Mouse (Mus musculus) granulocyte monocyte progenitor cell, adult 5-6 weeks (primary cell): ENCODE measurements at regions not wholly inside any gene's neighbourhood (a gene's known extent, or its start where the extent isn't known, plus 50 kb on each side); places are given as distances from the start of the nearest gene placed in this dataset.
"Not testable (repeated sequence)": the region's sequence is repeated elsewhere in the genome, so short reads cannot be mapped to it uniquely, and the experiment has no call there.

Experiments used
- ATAC-seq: replicated peaks from 2 replicates; pipeline ENCODE4 v1.8.0; 2016; ENCODE audit warnings: mild to moderate bottlenecking, moderate TSS enrichment, inconsistent platforms; ENCODE audit not compliant: poor library complexity, severe bottlenecking

DNA sequence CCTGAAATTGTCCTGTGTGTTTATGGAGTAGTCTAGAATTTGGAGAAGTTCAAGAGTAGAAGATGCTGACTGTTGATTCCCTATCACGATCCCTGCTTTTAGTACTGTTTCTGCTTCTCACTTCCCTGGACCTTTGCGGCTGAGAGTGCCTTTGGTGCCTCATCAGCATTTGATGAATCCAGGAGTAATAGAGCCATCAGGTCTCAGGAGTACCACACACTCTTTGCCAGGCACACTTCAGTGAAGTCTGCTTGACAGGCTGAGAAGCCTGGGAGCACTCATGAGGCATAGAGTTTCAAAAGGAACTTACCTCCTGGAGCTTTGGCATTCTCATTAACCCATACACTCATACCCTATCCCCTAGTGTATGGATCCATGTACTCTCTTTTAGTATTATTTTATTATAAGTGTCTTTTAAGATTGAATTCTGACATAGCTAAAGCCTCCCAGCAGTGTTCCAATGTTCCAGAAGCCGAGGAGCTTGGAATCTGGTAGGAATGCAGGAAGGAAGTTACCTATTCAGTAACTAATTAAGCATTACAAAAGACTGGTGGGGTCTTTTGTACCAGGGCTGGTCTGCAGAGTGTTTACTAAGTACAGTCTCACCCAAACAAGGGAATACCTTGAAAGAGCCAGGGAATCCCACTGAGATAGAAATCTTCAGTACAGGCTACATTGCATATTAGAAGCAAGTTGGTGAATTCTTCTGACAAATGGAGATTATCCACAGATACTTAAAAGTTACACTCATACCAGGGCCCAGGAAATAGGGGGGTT lies 139.7 kb downstream of the Tex13c3 start:
- ATAC-seq: not testable (repeated sequence)

- no peak for ATAC-seq
Observed at GRCm38 (mm10) chrX:19313286-19313685, 167.8 kb downstream of the Tex13c3 start.

GRCm38 (mm10) chrX:19311809-19312559 lies 169.1 kb downstream of the Tex13c3 start:
- no peak for ATAC-seq

GRCm38 (mm10) chrX:19311377-19311776 lies 169.7 kb downstream of the Tex13c3 start:
- no peak for ATAC-seq

DNA sequence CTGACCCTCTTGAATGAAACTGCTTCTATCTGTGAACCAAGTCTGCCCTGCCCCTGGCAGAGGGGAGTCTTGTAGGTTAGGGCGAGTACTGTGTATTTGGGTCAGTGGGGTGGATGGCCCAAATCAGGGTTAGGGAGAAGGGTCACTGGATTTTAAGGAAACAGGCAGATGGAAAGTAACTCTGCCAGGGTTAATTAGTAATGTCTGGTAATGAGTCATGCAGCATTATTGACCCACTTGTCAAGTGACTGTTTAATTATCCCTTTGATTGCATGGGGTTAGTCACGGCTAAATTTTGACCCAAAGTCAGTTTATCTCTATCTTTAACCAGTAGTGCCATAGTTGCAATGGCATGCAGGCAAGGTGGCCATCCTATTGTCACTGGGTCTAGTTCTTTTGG lies 192.9 kb downstream of the Tex13c3 start:
- ATAC-seq: no peak

DNA sequence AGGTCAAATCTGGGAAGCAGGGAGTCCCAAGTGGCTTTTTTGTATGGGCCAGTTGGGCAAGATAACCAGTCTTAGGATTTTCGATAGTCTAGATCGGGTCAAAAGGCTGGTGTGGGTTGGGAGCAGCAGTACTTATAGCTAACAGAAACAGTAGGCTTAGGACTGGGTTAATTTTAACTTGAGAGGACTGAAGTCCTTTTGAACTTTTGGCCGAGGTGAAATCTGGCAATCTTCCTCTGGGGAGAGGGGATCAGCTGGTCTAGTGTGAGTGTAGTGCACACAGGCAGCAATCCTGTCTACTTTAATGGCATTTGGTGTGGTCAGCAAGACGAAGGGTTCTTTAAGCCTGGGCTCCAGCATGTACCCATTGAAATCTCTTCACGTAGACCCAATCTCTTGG lies 194.7 kb downstream of the Tex13c3 start:
- ATAC-seq: no peak

GRCm38 (mm10) chrX:19285773-19286172 lies 195.3 kb downstream of the Tex13c3 start:
- no peak; the same call in 1 of the 2 replicates for ATAC-seq

DNA sequence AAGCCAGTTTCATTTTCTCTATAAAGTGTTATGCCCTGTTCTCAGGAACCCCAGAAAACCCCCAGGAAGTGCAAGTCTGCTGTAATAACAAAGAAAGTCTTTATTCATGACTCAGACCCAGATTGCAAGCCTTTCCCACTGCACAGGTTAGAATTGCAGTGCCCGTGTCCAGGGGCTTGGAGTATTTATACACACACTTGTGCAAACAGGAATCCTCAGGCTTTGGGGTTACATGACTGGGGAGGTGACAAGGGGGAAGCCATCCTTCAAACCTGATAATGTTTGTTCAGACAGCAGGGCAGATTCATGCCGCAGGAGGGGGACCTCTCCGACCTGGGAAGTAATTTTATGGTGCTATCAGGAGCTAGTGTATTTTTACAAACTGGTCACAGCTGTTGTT lies 198.0 kb downstream of the Tex13c3 start:
- ATAC-seq: no peak

DNA sequence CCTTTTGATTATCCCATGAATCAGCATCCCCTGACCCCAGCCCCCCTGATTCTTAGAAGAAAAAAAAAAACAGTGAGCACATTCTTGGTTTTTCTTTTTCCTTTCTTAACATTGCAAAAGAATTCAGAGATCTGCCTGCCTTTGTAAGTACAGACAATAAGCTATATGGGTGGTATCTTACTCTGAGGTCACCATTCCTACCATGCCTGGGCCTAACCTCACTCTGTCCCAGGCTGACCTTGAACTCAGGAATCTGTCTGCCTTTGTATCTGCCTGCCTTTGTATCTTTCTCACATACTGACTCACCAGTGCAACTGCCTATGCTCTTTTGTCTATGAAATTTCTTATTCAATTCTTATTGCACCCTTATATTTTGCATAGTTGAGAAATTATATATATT lies 216.9 kb downstream of the Tex13c3 start:
- ATAC-seq: no peak

GRCm38 (mm10) chrX:19246777-19247619 lies 234.1 kb downstream of the Tex13c3 start:
- ATAC-seq: no peak

GRCm38 (mm10) chrX:19237738-19238261 lies 243.3 kb downstream of the Tex13c3 start:
- ATAC-seq: peak; percentile 97

- ATAC-seq: peak; percentile 65
Observed at GRCm38 (mm10) chrX:19237048-19237737, 243.9 kb downstream of the Tex13c3 start.

DNA sequence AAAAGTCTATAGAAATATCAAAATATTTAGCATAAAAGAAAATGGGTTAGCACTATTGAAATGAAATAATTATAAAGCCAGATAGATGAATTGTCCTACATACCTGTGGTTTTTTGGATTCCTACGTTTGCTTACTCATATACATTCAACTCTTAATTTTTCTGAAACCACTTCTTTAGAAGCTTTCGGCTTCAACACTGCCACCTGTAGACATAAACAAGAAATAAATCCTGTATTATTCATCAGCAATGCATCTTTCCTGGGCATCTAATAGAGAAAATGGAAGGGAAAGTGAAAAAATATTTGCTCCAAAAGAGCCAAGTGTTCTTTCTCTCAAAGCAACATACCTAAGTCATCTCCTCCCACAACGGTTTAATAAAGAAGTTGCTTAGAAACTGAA lies 245.7 kb downstream of the Tex13c3 start:
- no peak for ATAC-seq

- no peak for ATAC-seq
Observed at GRCm38 (mm10) chrX:19231823-19232222, 249.3 kb downstream of the Tex13c3 start.

GRCm38 (mm10) chrX:19223336-19223735 lies 257.8 kb downstream of the Tex13c3 start:
- no peak for ATAC-seq

DNA sequence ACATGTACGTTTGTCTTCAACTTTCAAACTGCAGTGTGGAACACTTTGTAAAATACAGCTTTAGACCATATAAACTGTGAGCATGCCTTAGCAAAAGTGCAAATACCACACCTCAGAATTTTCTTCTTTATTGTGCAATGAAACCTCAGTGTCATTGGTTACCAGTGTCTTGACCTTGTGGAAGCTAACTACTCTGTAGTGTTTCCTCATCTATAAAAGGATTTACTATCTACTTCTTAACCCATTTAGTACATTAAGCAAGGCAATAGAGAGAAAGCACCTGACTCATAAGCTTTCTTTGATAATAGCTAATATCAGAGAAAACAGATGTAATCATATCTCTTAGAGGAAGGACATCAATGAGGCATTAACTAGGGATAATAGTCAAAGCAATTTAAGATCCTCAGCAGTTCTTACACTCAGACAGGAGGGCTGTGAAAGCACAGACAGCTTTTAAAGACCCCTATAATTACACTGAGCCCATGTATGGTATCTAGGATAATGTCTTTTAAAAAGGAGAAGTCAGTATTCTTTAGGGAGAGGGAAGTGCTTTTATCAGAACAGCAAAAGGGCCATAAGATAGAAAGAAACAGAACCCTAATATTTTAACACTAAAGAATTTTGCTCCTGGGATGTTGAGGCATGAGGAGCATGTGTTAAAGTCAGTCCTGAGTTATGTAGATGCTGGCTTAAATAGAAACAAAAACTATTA lies 260.2 kb downstream of the Tex13c3 start:
- no peak for ATAC-seq

- no peak for ATAC-seq
Observed at GRCm38 (mm10) chrX:19219727-19220126, 261.4 kb downstream of the Tex13c3 start.

DNA sequence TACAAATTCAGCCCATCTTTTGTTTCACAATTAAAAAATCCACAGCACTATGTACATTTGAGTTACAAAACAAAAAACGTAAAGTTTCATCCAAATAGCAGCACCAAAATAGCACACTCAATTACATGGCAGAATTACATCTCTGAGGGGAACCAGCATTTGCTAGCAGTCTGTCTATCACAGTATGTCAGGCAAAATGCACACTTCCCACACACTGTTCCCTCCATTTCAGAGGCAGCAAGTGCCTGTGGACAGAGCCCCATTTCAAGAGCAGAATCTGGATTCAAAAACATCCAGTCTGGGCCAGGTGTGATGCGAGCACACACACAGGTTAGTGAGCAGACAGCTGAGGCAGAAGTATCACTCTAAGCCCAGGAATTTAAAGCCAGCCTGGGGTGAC lies 261.8 kb downstream of the Tex13c3 start:
- ATAC-seq: no peak

DNA sequence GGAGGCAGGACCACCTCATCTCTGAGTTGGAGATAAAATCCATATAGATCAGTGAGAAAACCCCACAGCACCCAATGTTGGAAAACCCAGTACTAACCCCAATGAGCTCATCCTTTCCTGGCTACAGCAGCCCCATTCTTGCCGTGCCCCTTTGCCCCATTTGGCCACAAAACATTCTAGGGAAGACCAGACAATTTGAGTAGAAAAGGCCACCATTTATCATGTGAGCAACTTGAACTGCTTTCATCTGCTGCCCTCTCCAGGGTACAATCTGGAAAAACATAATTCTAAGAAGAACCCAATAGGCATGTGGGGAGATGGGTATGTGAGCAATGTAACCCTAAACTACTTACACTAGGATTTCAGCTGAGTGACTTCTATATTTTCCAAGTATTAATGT lies 274.7 kb downstream of the Tex13c3 start:
- no peak for ATAC-seq
